Mouse (Mus musculus) inflammation-experienced regulatory T-cells, adult 16 weeks (primary cell): ENCODE results near the gene Ptpn13. TPM values are rescaled to one million over a fixed set of nuclear protein-coding genes. Genes with fewer than 3 reads are reported as not detected.

Experiments
- polyA plus RNA-seq: library from polyadenylated mRNA; unstranded; fragments of 100-300 nt; shearing (Covaris generic); gene quantifications from one replicate; pipeline ENCODE4 v1.2.1, GENCODE M21; 2017

Gene Ptpn13
- polyA plus RNA-seq: 31.1 TPM

DNA sequence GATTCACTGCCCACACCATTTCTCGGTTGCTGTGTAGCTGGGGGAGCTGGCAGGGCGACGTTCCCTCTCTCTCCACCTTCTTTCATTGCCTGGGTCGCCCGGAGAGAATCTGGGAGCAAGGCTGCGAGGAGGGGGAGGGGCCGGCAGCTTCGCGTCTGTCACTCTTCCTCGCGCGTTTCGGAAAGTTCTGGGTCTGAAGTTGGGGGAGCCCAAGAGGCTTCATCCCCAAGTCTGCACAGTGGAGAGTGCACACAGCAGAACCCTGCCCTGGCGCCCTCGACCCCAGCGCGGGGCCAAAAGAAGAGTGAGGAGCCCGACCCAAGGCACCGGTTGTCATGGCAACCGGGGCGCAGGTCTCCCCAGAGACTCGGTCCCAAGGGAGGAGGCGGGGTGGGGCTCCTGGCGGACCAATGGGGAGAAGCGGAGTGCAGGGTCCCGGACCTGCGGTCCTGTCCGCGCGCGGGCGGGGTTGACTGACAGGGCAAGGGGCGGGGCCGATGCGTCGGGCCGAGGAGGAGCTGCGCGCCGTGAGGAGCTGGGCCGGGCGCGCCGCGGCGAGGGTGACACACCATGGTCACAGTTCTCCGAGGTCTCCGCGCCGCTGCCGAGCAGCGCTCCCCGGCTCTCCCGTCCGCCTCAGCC lies at the start of gene Ptpn13:
TSS of gene Ptpn13 (plus strand) at position 515 of the 642 bp plus-strand sequence.

GRCm38 (mm10) chr5:103629111-103629764 lies 204.2 kb downstream of the Ptpn13 start, which contains the start of gene Slc10a6:
Gene Slc10a6 (minus strand): TSS chr5:103629403.

Other genes with a start within 250 kb of the Ptpn13 start
- gene Mapk10, start 213.9 kb upstream of the Ptpn13 start, polyA plus RNA-seq: not detected
- gene Slc10a6, start 204.2 kb downstream of the Ptpn13 start, polyA plus RNA-seq: not detected
- not detected for gene 1700016H13Rik, start 230.8 kb downstream of the Ptpn13 start, polyA plus RNA-seq